Mouse (Mus musculus) large intestine, adult 2 months (tissue): ENCODE results near the gene Rabep2. TPM values are rescaled to one million over a fixed set of nuclear protein-coding genes. Genes with fewer than 3 reads are reported as not detected.

Experiments used
- DNase-seq: peaks from one replicate; pipeline ENCODE4 v3.0.0-alpha.2; 2012; ENCODE audit warnings: low read depth, low spot score
- WGBS: fragments of 180-500 bp; shearing (Covaris S2); methylation state at CpG from one replicate; pipeline ENCODE4 v1.1.7; 2018; 5-methylcytosine and 5-hydroxymethylcytosine counted together
- polyA plus RNA-seq: library from polyadenylated mRNA; depleted of rRNA; stranded (reverse); fragments of >200 nt; gene quantifications from 2 replicates; pipeline ENCODE4 v1.2.3, GENCODE M21; 2012

Rabep2 gene
- polyA plus RNA-seq, 1 experiment: 16.5 TPM

- no peak for DNase-seq
- 14% methylated on average over 4 of the region's 4 CpGs for WGBS
Measured at GRCm38 (mm10) chr7:126428154-126428553, 405 bp upstream of the Rabep2 start.

GRCm38 (mm10) chr7:126429503-126429898, 942 bp downstream of the Rabep2 start:
- no peak for DNase-seq
- 20% methylated on average over 15 of the region's 15 CpGs for WGBS

DNA sequence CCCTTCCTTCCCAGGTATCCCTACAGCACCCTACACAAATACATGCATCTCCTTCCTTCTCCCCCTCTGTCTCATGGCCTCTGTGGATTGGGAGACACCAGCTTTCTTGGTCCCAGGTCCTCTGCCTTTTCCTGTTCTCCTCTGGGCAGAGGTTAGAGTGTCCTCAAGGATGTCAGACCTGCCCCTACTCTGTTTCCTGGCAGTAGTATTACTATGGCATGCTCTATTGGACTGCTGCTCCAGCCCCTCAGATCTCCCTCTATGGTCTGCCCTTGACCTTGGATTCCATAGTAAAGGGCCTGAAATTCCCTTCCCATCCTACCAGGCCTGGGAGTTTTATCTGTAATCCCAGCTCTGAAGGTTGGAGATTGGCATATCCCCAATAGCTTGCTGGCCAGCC, 1.6 kb downstream of the Rabep2 start:
- DNase-seq: no peak

DNA sequence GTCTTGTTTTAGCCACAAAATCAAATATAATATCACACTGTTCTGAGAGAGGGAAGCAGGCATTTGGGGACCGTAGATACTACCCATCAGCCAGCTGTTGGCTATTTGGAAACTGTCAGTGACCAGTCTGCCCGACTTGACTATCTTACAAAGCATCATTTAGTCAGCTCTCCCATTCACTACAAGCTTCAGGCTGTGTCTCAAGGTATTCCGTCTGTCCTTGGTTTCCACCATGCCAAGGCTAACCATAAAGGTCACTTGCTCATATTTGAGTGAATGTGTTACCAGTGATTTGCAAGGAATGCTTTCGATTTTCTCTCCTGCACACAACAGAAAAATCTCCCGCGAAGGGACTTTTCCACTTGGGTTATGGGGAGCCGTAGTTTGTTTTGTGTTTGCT, 6.2 kb downstream of the Rabep2 start:
- DNase-seq: no peak
- WGBS: 91% methylated on average over 7 of the region's 7 CpGs

- DNase-seq: no peak
- 80% methylated on average over 3 of the region's 3 CpGs for WGBS
Measured at GRCm38 (mm10) chr7:126435801-126436200, 7.2 kb downstream of the Rabep2 start.

DNA sequence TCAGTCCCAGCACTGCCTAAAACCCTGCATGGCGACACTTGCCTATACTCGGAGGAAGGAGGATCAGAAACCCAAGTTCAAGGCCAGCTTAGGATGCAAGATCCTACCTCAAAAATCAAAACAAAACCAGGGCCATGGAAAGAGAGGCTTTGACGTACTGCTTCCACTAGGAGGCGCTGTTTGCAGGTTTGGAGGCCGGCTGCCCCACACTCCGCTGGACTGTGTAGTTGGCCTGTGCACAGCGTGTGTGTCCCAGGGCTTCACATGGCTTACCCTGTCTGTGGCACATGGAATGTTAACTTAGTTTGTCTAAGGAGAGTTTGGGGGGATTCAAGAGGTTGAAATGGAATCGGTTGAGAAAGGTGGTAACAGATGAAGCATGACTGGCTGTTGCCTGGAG, 8.3 kb downstream of the Rabep2 start:
- 27% methylated on average over 8 of the region's 8 CpGs for WGBS
- DNase-seq: peak; percentile 36

DNA sequence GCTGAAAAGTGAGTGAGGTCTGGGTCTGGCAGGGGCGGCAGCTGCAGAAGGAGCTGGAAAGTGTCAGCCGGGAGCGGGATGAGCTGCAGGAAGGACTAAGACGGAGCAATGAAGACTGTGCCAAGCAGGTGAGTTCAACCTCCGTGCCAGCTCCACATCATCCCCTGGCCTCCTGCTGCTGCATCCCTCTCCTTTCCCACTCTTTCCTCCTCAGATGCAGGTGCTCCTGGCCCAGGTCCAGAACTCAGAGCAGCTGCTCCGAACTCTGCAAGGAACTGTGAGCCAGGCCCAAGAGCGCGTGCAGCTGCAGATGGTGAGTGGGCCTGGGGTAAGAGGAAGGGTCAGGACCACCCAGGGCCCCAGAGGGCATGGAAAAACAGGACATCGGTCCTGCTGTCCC, 11.6 kb downstream of the Rabep2 start:
- no peak for DNase-seq
- WGBS: 67% methylated on average over 9 of the region's 9 CpGs

GRCm38 (mm10) chr7:126443997-126444396, 15.4 kb downstream of the Rabep2 start:
- WGBS: 95% methylated on average over 10 of the region's 10 CpGs
- no peak for DNase-seq

GRCm38 (mm10) chr7:126444536-126444935, 16.0 kb downstream of the Rabep2 start:
- DNase-seq: no peak
- WGBS: 95% methylated on average over 9 of the region's 9 CpGs

- WGBS: 94% methylated on average over 15 of the region's 15 CpGs
Measured at GRCm38 (mm10) chr7:126445104-126445815, 16.7 kb downstream of the Rabep2 start.

DNA sequence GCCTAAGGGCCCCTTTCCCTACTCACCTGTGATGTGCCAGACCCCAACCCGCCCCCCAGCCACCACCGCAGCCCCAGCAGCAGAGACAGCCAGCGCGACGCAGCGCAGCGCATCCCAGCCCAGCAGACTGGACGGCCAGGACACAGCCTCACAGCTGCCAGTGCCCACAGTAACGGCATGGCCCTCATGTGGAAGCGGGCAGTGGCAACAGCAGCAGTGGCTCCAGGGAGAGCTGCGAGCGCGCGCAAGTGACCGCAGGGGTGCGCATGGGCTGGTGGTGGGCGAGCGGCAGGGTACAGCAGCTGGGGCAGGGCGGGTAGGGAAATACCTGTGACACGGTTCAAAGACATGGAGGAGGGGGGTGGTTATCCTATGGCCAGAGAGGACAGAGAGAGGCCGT, 17.7 kb downstream of the Rabep2 start:
- WGBS: 96% methylated on average over 21 of the region's 21 CpGs
- DNase-seq: no peak

More at GRCm38 (mm10) chr7:126445104-126445815, 16.7 kb downstream of the Rabep2 start:
- no peak for DNase-seq

DNA sequence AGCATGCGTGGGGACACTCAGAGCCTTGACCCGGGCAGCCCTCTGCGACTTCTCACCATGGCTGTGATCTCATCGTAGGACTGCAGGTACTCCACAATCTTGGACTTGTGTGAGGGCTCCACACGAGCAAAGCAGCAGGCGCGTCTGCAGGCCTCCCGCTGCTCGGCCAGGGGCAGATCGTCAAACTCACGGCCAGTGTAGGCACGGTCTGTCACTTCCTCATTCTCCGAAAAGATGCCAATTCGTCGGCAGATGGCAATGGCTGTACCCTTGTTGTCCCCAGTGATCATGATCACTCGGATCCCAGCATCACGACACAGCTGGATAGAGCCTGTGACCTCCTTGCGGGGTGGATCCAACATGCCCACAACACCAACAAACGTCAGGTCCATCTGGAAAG, 19.9 kb downstream of the Rabep2 start:
- WGBS: 88% methylated on average over 19 of the region's 19 CpGs
- no peak for DNase-seq

GRCm38 (mm10) chr7:126449991-126450390, 21.4 kb downstream of the Rabep2 start:
- 89% methylated on average over 18 of the region's 18 CpGs for WGBS
- no peak for DNase-seq

GRCm38 (mm10) chr7:126450641-126451040, 22.1 kb downstream of the Rabep2 start:
- DNase-seq: no peak
- WGBS: 86% methylated on average over 6 of the region's 6 CpGs

- 91% methylated on average over 3 of the region's 3 CpGs for WGBS
- no peak for DNase-seq
Measured at GRCm38 (mm10) chr7:126452244-126452643, 23.7 kb downstream of the Rabep2 start.

DNA sequence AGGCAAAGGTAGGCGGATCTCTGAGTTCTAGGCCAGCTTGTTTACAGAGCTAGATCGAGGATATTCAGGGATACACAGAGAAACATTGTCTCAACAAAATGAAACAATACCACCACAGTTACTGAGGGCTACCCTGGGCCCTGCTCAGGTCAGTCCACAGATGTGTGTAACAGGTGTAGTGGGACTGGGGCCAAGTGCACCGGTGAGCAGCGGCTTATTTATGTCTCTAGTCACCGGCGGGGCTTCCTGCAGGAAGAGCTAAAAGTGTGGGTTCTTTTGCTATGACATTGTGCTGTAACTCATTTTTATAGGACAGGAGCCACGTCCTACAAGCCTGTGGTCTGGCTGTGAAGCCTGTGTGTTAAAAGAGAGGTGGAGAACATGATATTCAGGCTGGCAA, 25.3 kb downstream of the Rabep2 start:
- no peak for DNase-seq
- WGBS: 10% methylated on average over 7 of the region's 7 CpGs

GRCm38 (mm10) chr7:126455242-126455641, 26.7 kb downstream of the Rabep2 start:
- 54% methylated on average over 2 of the region's 2 CpGs for WGBS
- DNase-seq: no peak

DNA sequence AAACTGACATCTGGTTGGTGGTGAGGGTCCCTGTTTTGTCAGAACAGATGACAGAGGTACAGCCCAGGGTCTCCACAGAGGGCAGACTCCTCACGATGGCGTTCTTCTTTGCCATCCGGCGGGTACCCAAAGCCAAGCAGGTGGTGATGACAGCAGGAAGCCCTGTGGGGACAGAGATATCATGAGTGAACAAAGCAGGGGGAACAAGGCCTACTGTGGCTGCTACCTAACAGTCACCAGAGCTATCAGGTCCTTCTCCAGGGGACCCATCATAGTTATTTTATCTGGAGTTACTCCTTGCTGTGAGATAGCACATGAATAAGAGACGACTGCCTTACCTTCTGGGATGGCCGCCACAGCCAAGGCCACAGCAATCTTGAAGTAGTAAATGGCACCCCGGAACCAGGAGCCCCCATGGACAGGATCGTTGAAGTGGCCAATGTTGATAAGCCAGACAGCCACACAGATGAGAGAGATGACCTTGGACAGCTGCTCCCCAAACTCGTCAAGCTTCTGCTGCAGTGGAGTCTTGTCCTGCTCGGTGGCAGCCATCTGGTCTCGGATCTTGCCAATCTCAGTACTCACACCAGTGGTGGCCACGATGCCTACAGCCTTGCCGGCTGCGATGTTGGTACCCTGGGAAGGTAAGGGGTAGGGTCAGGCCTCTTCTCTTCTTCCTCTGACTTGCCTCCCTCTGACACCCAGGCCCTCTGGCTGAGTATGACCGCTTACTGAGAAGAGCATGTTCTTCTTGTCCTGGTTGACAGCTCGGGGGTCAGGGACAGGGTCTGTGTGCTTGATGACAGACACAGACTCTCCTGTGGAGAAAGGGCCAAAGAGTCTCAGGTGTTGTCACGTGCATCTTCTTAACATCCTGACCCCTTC, 28.1 kb downstream of the Rabep2 start:
- 88% methylated on average over 17 of the region's 17 CpGs for WGBS
- no peak for DNase-seq

GRCm38 (mm10) chr7:126458225-126458624, 29.7 kb downstream of the Rabep2 start:
- WGBS: 69% methylated on average over 5 of the region's 5 CpGs
- no peak for DNase-seq

GRCm38 (mm10) chr7:126458844-126459618, 30.5 kb downstream of the Rabep2 start:
- no peak for DNase-seq
- 70% methylated on average over 11 of the region's 11 CpGs for whole genome bisulfite sequencing
